Mouse (Mus musculus): Measurements from ENCODE around the gene Camk2g.

The Camk2g gene

GRCm38 (mm10) chr14:20793758-20794531, at the start of gene Camk2g:
TSS of gene Camk2g (minus strand) at chr14:20794088.
- peak; percentile 79 for DNase-seq

- DNase-seq = no peak
These were observed 48.7 kb upstream of the Camk2g start for GRCm38 (mm10) chr14:20842629-20843028.

- DNase-seq = no peak
These were observed 47.6 kb upstream of the Camk2g start for GRCm38 (mm10) chr14:20841526-20841925.

- no peak for DNase-seq
These were observed 43.8 kb upstream of the Camk2g start for GRCm38 (mm10) chr14:20837681-20838080.

GRCm38 (mm10) chr14:20836905-20837376, 43.1 kb upstream of the Camk2g start:
- DNase-seq = no peak

GRCm38 (mm10) chr14:20836171-20836904, 42.5 kb upstream of the Camk2g start, which contains the start of gene Plau:
TSS of gene Plau (plus strand) at chr14:20836660.
- DNase-seq = peak; percentile 46 to 58

- no peak for DNase-seq
These were observed 40.2 kb upstream of the Camk2g start for GRCm38 (mm10) chr14:20834136-20834535.

GRCm38 (mm10) chr14:20833525-20833924, 39.6 kb upstream of the Camk2g start:
- DNase-seq = no peak

- DNase-seq = no peak
These were observed 38.0 kb upstream of the Camk2g start for GRCm38 (mm10) chr14:20831915-20832314.

GRCm38 (mm10) chr14:20831141-20831910, 37.4 kb upstream of the Camk2g start:
- DNase-seq = no peak

- no peak for DNase-seq
These were observed 35.9 kb upstream of the Camk2g start for GRCm38 (mm10) chr14:20829523-20830366.

- no peak for DNase-seq
These were observed 34.6 kb upstream of the Camk2g start for GRCm38 (mm10) chr14:20828524-20828923.

GRCm38 (mm10) chr14:20827491-20827890, 33.6 kb upstream of the Camk2g start:
- no peak for DNase-seq

GRCm38 (mm10) chr14:20827061-20827460, 33.2 kb upstream of the Camk2g start:
- no peak for DNase-seq

GRCm38 (mm10) chr14:20825516-20825915, 31.6 kb upstream of the Camk2g start:
- no peak for DNase-seq

- DNase-seq = no peak
These were observed 30.6 kb upstream of the Camk2g start for GRCm38 (mm10) chr14:20824517-20824916.

- DNase-seq = no peak
These were observed 21.6 kb upstream of the Camk2g start for GRCm38 (mm10) chr14:20815448-20815847.

- no peak for DNase-seq
These were observed 18.0 kb upstream of the Camk2g start for GRCm38 (mm10) chr14:20811779-20812406.

- DNase-seq = no peak
These were observed 17.3 kb upstream of the Camk2g start for GRCm38 (mm10) chr14:20811236-20811635.

- no peak for DNase-seq
These were observed 15.9 kb upstream of the Camk2g start for GRCm38 (mm10) chr14:20809820-20810219.

GRCm38 (mm10) chr14:20809349-20809748, 15.5 kb upstream of the Camk2g start:
- no peak for DNase-seq

Data from spleen, adult 18-20 months (tissue).